Mouse (Mus musculus) frontal cortex, postnatal 36 days (tissue): ENCODE measurements at regions not wholly inside any gene's neighbourhood (a gene's known extent, or its start where the extent isn't known, plus 50 kb on each side); places are given as distances from the start of the nearest gene placed in this dataset.

Experiments used
- DNase-seq, 2 experiments: peaks; one replicate each; pipeline ENCODE4 v3.0.0; 2022; ENCODE audit warnings: low spot score in 2 of 2

DNA sequence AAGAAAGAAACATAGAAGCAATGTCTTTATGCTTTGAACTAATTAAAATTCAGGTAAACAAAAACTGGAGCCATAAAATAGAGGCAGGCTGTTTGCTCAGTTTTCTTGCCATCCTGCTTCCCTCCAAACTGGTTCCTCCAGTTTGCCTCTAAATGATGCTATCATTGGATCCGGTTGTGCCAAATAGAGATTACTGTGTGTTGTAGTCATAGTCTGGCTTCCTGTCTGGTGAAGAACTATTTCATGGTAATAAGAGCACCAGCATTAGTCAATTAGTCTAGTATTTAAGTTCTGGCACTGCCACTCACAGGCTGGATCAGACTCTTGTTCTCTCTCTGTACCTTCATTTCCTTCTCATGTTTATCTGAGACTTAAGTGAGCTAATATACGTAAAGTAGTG is 141.9 kb upstream of the Rasa1 start:
- no peak for DNase-seq

DNA sequence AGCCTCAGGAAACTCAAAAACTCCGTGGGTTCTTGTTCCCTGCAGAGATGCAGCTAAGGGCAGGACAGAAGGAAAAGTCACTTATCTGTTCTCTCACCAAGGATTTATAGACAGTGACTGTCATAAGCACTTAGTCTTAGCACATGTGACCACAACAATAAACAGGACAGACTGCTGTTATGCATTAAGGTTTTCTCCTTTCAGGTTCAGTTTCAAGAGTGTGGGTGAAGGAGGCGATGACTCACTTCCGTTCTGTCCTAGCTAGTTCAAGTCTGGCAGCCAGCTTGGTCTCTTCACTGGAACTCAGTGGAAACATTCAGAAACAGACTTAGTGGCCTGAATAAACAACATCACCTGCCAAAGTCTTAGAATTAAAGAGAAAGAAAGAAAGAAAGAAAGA is 141.1 kb upstream of the Rasa1 start:
- no peak for DNase-seq

DNA sequence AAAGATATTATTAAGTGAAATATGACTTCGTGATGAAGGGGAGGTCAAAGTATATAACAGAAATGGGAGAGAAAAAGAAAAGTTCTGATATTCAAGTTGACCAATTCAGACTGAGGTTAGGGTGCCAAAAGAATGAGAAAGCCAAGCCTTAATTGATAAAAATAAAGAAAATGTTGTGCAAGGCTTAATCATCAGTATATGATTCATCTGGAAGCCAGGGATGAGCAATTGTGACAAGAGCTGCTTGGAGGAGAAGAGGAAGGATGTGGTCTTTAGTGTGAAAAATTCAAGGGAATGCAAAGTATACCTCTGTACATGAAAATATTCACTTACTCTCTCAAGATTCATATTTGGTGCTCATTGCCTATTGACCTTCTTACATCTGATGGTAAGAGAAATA is 129.7 kb upstream of the Rasa1 start:
- no peak for DNase-seq

DNA sequence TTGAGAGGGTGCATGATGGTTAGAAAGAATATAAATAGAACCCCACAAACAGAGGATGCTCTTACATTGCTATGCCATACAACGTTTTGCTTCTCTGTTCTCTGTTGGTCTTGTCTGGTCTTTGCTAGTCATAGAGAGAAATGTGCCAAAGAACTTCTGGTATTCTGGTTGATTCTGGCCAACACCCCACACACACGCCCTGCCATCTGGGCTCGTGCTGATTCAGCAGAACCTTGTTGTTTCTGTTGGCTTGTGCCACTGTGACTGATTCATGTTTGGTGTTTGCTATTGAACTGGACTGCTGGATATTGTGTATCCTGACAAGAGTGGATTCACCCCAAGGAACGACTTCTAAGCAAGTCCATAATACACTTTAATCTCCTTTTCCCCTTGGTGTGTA is 126.0 kb upstream of the Rasa1 start:
- no peak for DNase-seq

DNA sequence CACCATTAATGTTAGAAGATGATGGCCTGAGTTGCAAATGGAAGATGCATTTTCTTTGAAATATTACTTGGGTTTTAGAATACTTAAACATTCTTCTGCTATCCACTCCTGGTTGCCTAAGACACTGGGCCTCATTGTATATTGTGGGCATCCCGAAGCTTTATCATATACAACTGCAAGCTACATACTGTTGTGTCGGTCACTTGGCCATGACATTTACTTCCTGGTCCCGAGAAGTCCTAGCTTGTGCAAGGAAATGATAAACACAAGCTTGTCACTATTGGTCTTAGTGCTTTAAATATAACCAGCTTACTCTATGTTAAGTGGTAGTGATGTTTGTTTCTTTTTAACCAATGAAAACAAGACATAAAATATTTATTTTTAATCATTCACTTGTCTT is 122.4 kb upstream of the Rasa1 start:
- DNase-seq, result no peak

DNA sequence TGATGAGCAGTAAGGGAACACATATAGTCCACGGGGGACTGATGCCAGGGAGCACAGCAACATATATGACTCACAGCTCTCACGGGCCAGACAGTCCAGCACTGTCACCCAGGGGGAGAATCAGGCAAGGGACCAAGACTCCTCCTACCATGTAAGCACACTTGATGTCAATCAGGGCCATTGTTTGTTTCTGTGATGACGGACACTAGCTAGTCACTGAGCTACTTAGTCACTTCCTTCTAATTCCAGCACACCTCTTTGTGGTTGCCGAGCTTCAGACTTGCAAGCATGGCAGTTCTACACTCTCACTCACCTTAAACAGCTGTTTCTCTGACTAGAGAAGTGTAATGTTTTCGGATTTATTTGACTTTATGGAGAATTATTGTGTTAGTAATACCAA is 109.9 kb upstream of the Rasa1 start:
- DNase-seq, result no peak

DNA sequence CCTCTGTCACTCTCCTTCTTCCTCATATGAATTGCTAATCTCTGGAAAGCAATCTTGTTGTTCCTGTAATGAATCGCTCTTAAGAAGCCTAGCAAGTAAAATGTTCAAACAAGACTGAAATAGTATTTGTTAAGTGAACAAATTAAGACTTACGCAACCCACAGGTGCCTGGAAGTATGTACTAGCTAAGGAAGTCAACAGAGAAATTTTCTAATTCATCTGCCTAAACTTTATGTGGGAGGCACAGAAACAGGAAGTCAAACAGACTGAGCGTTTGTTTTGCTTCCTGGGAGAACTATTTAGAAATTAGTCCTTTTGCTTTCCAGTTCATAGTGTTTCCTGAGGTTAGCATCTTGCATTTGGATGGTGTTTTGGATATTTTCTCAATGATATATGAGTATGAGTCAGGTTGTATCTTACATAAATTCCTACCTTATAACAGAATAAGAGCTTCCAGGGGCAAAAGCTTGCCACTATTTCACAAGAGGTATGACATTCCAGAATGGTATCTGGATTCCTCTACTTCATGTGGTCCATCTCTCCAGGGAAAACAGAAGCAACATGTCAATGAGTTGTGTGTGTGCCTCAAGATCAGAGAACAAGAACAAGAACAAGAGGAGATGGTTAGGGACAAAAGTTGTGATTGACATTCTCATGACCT is 87.5 kb upstream of the Rasa1 start:
- no peak for DNase-seq

DNA sequence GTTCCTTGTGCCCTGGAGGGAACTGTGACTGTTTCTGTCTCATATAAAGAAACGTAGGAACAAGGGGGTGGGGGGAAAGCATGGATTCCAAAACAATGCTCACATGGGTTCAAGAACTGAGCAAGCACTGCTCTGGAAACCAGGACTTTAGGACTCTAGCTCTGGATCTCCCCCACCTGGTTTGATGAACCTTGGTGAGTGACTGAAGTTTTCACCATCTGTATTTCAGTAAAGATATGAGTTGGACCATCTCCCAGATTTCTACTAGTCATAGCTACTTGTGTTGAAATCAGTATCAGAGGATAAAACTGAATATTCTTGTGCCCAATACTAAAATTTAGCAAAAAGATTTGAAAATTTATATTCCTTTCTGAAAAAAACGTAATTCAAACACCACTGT is 70.7 kb upstream of the Rasa1 start:
- no peak for DNase-seq

DNA sequence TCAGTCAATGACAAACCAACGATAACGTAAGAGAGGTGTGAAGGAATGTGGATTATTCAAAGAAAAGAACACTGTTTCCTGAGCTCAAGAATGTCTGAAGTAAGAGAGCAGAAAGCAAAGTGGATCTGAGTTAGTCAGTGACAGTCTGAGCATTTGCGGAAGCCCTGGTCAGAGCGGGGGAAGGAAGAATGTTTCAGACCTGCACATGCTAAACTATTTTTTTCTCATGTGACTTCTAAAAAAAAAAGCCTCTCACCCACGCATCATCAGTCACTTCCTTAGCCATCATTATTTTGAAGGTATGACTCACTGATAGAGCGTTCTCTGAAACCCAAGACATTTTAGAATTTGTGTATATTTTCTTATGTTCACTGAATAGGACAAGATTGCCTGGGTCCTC is 70.2 kb upstream of the Rasa1 start:
- peak in 1 of 2 experiments; percentile 9 for DNase-seq

DNA sequence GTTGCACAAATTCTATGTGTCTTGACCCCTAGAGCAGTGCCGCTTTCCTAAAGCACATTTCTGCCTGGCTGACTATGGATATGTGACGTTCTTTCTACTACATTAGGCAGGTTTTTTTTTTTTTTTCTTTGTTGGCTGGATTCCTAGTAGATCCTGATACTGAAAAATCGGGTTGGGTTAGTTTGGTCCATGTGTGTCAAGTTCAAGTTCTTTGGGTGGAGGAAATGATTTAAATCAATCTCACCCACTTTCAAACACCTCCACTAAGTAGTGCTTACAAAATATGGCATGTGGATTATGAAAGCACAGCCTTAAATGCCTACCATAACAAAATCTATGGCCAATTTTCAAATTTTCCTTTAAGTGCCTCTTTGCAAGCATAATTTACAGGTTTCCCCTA is 63.1 kb upstream of the Rasa1 start:
- no peak for DNase-seq
